Mouse (Mus musculus) CH12.LX (cell line): Measurements from ENCODE around the gene Kcnj4.

Source experiments
- BHLHE40 ChIP-seq: IDR thresholded peaks from 2 replicates; pipeline ENCODE4 v1.6.1; 2011; ENCODE audit warnings: mild to moderate bottlenecking, low read depth, low read length, improper control_type of control experiment
- CHD1 ChIP-seq: IDR thresholded peaks from 2 replicates; pipeline ENCODE4 v1.6.1; 2012; ENCODE audit warnings: low read depth, low read length, improper control_type of control experiment, inconsistent platforms
- CTCF ChIP-seq, 2 experiments: IDR thresholded peaks in 1 of 2; conservative IDR thresholded peaks in 1 of 2; 2 replicates each; pipeline ENCODE4 v1.5.1; 2011 to 2012; ENCODE audit warnings: low read depth in 2 of 2, low read length in 2 of 2, improper control_type of control experiment in 1 of 2, inconsistent platforms in 1 of 2, mild to moderate bottlenecking in 1 of 2, moderate library complexity in 1 of 2
- EP300 ChIP-seq: IDR thresholded peaks from 2 replicates; pipeline ENCODE4 v1.6.1; 2011; ENCODE audit warnings: low read length, improper control_type of control experiment
- HCFC1 ChIP-seq: IDR thresholded peaks from 2 replicates; pipeline ENCODE4 v1.6.1; 2012; ENCODE audit warnings: low read depth, mild to moderate bottlenecking, inconsistent platforms, low read length, improper control_type of control experiment
- MAFK ChIP-seq: IDR thresholded peaks from 2 replicates; pipeline ENCODE4 v1.6.1; 2011; ENCODE audit warnings: low read length, improper control_type of control experiment; ENCODE audit not compliant: insufficient replicate concordance
- MYC ChIP-seq: IDR thresholded peaks from 2 replicates; pipeline ENCODE4 v1.6.1; 2011; ENCODE audit warnings: low read depth, mild to moderate bottlenecking, improper control_type of control experiment, low read length
- POLR2A ChIP-seq: IDR thresholded peaks from 2 replicates; pipeline ENCODE4 v1.6.1; 2011; ENCODE audit warnings: low read depth, mild to moderate bottlenecking, improper control_type of control experiment, low read length
- POLR2AphosphoS2 ChIP-seq: IDR thresholded peaks from 2 replicates; pipeline ENCODE4 v1.6.1; 2011; ENCODE audit warnings: low read depth, low read length, improper control_type of control experiment
- ZC3H11A ChIP-seq: IDR thresholded peaks from 2 replicates; pipeline ENCODE4 v1.6.1; 2012; ENCODE audit warnings: low read depth, mild to moderate bottlenecking, inconsistent platforms, low read length, improper control_type of control experiment

DNA sequence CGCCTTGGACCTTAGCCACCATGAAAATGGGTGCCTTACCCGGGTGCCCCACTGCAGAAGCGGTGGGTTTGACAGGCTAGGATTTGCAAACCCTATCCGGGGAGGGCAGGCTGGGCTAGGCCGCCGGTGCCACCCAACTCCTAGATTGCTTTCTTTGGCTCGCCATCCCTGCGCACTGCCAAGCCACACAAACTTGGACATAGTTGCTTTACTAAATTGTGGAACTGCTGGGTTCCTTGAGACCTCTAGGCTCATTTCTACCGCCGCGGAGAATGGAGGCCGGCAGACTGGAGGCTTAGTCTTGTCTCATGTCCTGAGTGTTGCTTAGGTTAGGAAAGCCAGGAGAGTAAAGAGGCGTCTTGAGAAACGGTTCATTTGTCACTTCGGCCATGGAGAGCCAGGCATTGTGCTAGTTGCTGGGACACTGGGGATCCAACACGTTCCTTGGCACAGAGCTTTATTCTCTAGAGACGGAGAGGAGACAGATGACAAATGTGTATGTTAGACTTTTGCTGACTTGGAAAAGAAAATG lies 42.3 kb upstream of the Kcnj4 start:
- no peak for TF ChIP-seq POLR2A
- no peak for TF ChIP-seq MYC
- TF ChIP-seq ZC3H11A, result no peak
- no peak for TF ChIP-seq MAFK
- no peak for TF ChIP-seq CTCF (conservative IDR thresholded peaks at IDR 0.05 in 1 of 2, IDR thresholded peaks at IDR 0.05 in 1 of 2; ENCODE audit: low read depth in 2 of 2, low read length in 2 of 2)
- no peak for TF ChIP-seq EP300
- TF ChIP-seq HCFC1, result no peak
- no peak for TF ChIP-seq CHD1
- no peak for TF ChIP-seq BHLHE40
- no peak for TF ChIP-seq POLR2AphosphoS2
